Mouse (Mus musculus) B cell, adult 2 months (primary cell): ENCODE results near the gene Nek3.
A peak's percentile ranks its signal among the peaks of the same experiment; 100 is the strongest.
"Not testable (repeated sequence)": the region's sequence is repeated elsewhere in the genome, so short reads cannot be mapped to it uniquely, and the experiment has no call there.

Source experiments
- DNase-seq, 2 experiments: peaks; one replicate each; pipeline ENCODE4 v3.0.0; 2022

Nek3 gene

GRCm38 (mm10) chr8:22143764-22144491 is 22.3 kb downstream of the Nek3 start:
- DNase-seq: no peak

DNA sequence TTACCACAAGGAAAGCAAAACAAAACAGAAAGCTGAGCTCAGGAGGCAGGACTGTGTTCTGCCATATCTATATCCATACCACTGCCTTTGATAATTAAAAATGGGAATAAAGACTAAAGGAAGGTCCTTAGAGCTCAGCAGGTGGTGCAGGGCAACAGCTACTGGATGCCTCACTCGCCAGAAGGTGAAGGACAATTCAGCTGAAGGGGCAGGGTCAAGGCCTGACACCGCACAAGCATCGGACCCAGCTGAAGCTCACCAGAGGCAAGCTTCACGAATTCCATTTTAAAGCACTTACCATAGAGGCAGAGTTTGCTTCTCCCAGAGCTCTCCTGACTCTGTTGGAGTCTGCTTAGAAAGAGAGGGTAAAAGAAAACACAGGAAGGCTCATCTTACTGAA is 23.6 kb downstream of the Nek3 start:
- no peak for DNase-seq

DNA sequence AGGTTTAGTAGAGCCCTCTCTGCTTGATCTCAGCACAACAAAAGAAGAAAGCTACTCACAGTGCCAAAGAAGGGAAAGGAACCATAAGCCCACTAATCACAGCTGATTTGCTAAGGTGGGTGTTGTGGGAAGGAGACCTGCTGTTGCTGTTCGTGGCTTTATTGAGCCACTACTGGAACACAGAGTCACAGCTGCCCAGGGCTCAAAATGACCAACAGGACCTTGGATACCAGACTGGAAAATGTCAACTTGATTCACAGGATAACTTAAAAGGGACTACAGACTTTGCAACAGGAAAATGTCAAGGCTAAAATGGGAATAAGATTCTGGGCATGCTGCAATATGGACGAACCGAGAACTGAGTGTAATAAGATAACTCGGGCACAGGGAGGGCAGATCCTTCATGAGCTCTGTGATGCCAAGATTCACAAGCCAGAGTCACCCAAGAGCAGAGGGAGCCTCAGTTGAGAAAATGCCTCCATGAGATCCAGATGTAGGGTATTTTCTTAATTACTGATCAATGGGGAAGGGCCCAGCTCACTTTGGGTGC is 24.3 kb downstream of the Nek3 start:
- DNase-seq: no peak

- DNase-seq: not testable (repeated sequence)
Observed at GRCm38 (mm10) chr8:22136462-22136861, 29.8 kb downstream of the Nek3 start.

- no peak for DNase-seq
Observed at GRCm38 (mm10) chr8:22134750-22135135, 31.5 kb downstream of the Nek3 start.

DNA sequence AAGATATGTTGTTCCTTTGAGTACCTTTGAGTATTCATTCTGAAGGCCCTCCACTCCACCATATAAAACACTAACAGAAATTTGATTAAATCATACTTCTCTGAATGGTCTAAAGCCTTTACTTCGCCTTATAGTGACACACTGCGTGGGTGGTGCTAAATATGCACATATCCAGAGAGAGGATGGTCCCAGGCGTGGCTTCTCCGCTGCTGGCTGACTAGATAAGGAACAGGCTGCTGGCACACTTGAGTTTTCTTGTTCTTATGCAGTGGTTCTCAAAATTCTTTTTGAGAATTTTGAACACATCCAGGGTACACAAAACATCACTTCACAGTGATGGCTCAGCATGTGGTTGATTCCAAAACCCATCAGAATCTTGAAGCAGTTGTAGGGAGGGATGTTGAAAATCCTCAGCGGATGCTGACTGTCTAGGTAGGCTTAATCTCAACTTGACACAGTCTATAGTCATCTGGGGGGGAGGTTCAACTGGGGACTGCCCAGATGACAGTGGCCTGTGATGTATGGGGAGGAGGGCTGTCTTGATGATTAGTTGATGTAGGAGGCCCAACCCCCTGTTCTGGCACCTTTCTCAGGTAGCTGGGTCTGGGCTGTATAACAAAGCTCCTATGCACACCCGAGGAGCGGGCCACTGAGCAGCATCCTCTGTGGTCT is 32.0 kb downstream of the Nek3 start:
- no peak for DNase-seq

- no peak for DNase-seq
Observed at GRCm38 (mm10) chr8:22132062-22132461, 34.2 kb downstream of the Nek3 start.

DNA sequence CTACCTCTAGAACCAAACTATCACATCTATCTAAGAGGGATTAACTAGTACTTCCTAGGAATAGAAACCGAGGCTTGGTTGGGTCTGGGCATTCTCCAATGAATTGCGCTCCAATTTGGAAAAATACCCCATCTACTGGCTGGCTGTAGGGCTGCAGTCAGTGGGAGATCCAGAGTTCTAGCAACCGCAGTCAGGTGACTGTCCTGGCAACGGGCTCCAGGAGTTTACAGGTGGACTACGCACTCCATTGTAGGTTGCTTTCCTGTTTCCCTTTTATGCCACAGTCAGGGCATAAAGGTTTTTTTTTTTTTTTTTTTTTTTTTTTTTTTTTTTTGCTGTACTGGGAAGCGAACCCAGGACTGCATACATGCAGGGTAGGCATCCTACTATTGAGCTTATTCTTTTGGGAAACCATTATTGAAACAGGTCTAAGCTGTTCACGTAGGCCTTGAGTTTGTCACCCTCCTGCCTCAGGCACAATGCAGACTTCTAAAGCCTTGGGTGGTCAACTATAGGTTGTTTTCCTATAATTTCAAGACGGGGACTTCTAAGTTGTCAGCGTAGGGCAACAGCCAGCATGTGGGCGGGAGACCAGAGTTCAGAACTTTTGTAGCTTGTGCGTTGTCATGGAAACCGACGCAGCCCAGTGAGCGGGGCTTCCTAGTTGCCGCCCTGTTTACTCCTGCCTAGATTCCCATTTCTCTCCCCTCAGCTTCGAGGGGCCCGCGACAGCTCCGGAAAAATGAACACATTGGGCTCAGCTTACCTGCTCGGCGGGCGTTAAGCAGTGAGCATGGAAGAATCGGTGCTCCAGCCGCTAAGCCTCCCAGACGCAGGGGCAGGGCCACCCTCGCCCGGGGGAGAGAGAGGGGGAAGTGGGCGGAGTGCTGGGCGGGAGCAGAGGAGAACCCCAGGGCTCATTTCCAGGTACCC is 41.7 kb downstream of the Nek3 start, which contains the start of gene Nek5:
Gene Nek5 (minus strand): TSS at position 834 of the 933 bp plus-strand sequence.
- peak; percentile 31 to 34 for DNase-seq

GRCm38 (mm10) chr8:22107020-22107419 is 59.2 kb downstream of the Nek3 start:
- DNase-seq: no peak

DNA sequence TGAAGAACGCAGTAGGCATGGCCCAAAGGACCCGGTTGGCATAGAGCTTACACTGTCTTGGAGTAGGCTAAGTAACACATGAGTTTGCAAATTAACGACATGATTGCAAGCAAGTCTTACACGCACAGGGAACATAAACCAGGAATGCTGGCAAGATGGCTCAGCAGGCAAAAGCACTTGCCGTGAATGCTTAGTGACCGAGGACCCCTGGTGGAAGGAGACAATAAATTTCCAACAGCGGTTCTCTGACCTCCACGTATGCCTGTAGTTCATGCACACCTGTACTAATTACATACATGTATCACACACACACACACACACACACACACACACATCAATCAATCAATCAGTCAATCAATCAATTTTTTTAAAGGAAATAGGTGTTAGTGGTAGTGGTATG is 74.7 kb downstream of the Nek3 start:
- no peak for DNase-seq

GRCm38 (mm10) chr8:22089226-22089625 is 77.0 kb downstream of the Nek3 start:
- DNase-seq: no peak

- DNase-seq: no peak
Observed at GRCm38 (mm10) chr8:22079313-22080007, 86.8 kb downstream of the Nek3 start.
